Mouse (Mus musculus) hindbrain, embryonic 13.5 days (tissue): Measurements from ENCODE around the gene Cnot6. TPM values are rescaled to one million over a fixed set of nuclear protein-coding genes. Genes with fewer than 3 reads are reported as not detected.
A peak's percentile ranks its signal among the peaks of the same experiment; 100 is the strongest.

Experiments
- ATAC-seq: fragments of 200-750 bp; cut with Nextera tagmentation; 2 replicates; pipeline ENCODE4 v1.8.0; 2017; ENCODE audit warnings: moderate TSS enrichment; ENCODE audit not compliant: low FRiP score
- H3K27ac ChIP-seq: fragments of 300-500 bp; sonication (generic); 2 replicates; pipeline ENCODE4 v1.5.1; 2015; ENCODE audit warnings: inconsistent platforms, mild to moderate bottlenecking, moderate library complexity
- H3K27me3 ChIP-seq: fragments of 300-500 bp; sonication (generic); 2 replicates; pipeline ENCODE4 v1.6.1; 2015; ENCODE audit warnings: mild to moderate bottlenecking, inconsistent platforms
- H3K36me3 ChIP-seq: fragments of 300-500 bp; sonication (generic); 2 replicates; pipeline ENCODE4 v1.6.1; 2015; ENCODE audit warnings: mild to moderate bottlenecking, inconsistent platforms
- H3K4me1 ChIP-seq: fragments of 300-500 bp; sonication (generic); replicated peaks from 2 replicates; pipeline ENCODE4 v1.6.1; 2015; ENCODE audit warnings: inconsistent platforms
- H3K4me2 ChIP-seq: fragments of 300-500 bp; sonication (generic); 2 replicates; pipeline ENCODE4 v1.6.1; 2015; ENCODE audit warnings: inconsistent platforms, mild to moderate bottlenecking, moderate library complexity
- H3K4me3 ChIP-seq: fragments of 300-500 bp; sonication (generic); 2 replicates; pipeline ENCODE4 v1.5.1; 2015; ENCODE audit warnings: mild to moderate bottlenecking, inconsistent platforms
- H3K9ac ChIP-seq: fragments of 300-500 bp; sonication (generic); 2 replicates; pipeline ENCODE4 v1.6.1; 2015; ENCODE audit warnings: mild to moderate bottlenecking, inconsistent platforms
- H3K9me3 ChIP-seq: fragments of 300-500 bp; sonication (generic); 2 replicates; pipeline ENCODE4 v1.6.1; 2016; ENCODE audit warnings: inconsistent platforms
- WGBS: fragments of 180-500 bp; shearing (Covaris S2); methylation state at CpG from one replicate; pipeline ENCODE4 v1.1.7; 2015; 5-methylcytosine and 5-hydroxymethylcytosine counted together
- polyA plus RNA-seq: library from polyadenylated mRNA; unstranded; fragments of >200 nt; fragmentation: Nextera tagmentation; extraction: Ambion mirVana; gene quantifications from 2 replicates; pipeline ENCODE4 v1.2.1, GENCODE M21; 2015

Gene Cnot6
- polyA plus RNA-seq, 1 experiment from 2014 or later, result 57.1 TPM

DNA sequence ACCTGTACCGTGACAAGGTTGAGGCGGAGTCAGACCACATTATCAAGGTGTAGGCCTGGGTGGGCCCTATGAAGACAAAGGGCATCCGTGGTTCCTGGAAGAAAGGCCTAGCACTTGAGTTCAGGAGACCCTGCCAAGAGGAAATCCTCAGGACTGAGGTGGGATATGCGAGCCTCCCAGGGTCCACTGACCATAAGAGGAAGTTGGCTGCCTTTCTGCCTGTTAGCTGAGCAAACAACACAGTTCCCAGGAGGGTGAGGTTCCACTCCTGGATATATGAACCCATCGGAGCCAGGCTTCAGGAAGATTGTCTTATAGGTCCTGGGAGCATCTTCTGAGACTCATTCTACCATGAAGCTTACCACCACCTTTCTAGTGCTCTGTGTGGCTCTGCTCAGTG, 49.2 kb downstream of the Cnot6 start, which contains the start of gene Scgb3a1:
Scgb3a1 (plus strand) TSS at position 301 of the 400 bp plus-strand sequence.
- Histone ChIP-seq H3K36me3 (peaks cover 4% of the 10 kb centered on the region), H3K27ac (no peak within 1 kb of the TSS), H3K4me2 (no peak within 1 kb of the TSS), H3K9me3 (no peaks in the 10 kb centered on the region), H3K27me3 (no peaks in the 10 kb centered on the region), H3K9ac (no peak within 1 kb of the TSS), H3K4me3 (no peak within 1 kb of the TSS), H3K4me1 (no peaks in the 10 kb centered on the region; the same call in 1 of the 2 replicates)
- no peak for ATAC-seq
- 87% methylated on average over 5 of the region's 5 CpGs for WGBS

DNA sequence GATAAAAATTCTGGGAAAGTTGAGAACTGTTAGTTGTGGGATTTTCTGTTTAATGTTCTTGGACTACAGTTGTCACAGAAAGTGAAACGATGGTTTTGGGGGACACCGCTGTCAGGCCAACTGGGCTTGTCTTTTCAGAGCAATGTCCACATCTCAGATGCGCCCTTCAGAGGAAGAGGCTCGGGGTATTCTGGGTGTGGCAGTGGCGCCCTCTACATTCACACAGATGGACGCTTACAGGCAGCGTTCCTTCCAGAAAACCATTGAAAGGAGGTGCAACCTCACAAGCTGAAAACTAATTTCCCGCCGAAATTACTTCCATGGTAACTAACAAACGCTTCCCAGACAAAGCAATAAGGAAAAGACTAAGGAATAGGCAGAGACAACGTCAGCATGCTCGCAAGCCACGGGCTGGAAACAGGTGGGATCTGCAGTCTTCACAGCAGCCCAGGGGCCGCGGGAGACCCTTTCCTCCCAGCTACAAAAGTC, 50.2 kb downstream of the Cnot6 start:
- Histone ChIP-seq H3K4me3 (no peak overlapping the region), H3K27ac (no peak overlapping the region), H3K9me3 (no peaks in the 10 kb centered on the region), H3K27me3 (no peaks in the 10 kb centered on the region), H3K4me1 (no peaks in the 10 kb centered on the region; the same call in 1 of the 2 replicates), H3K9ac (no peak overlapping the region), H3K36me3 (no peaks in the 10 kb centered on the region), H3K4me2 (no peak overlapping the region)
- no peak for ATAC-seq
- WGBS, result 59% methylated on average over 15 of the region's 15 CpGs

DNA sequence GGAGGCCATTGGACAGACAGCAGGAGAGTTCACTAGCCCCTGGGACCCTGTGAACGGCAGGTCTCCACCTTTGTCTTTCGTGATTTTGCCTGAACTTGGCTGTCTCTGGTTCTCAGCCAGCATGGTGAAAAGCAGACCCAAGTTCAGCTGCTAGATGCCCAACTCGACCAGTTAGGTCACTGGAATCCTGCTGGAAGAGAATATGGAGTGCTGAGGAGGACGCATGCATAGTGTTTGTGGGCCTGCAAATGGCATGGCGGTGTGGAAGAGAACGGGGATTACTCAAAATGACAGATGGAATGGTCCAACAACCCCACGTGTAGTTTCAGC, 53.1 kb downstream of the Cnot6 start:
- WGBS, result 67% methylated on average over 7 of the region's 7 CpGs
- no peak overlapping the region for H3K4me3 ChIP-seq
- H3K27me3 ChIP-seq, result no peaks in the 10 kb centered on the region
- H3K4me1 ChIP-seq, result no peaks in the 10 kb centered on the region; the same call in 1 of the 2 replicates
- H3K9ac ChIP-seq, result no peak overlapping the region
- H3K27ac ChIP-seq, result no peak overlapping the region; the same call in 1 of the 2 replicates
- no peak overlapping the region for H3K4me2 ChIP-seq
- ATAC-seq, result no peak
- H3K36me3 ChIP-seq, result no peaks in the 10 kb centered on the region
- no peaks in the 10 kb centered on the region for H3K9me3 ChIP-seq

DNA sequence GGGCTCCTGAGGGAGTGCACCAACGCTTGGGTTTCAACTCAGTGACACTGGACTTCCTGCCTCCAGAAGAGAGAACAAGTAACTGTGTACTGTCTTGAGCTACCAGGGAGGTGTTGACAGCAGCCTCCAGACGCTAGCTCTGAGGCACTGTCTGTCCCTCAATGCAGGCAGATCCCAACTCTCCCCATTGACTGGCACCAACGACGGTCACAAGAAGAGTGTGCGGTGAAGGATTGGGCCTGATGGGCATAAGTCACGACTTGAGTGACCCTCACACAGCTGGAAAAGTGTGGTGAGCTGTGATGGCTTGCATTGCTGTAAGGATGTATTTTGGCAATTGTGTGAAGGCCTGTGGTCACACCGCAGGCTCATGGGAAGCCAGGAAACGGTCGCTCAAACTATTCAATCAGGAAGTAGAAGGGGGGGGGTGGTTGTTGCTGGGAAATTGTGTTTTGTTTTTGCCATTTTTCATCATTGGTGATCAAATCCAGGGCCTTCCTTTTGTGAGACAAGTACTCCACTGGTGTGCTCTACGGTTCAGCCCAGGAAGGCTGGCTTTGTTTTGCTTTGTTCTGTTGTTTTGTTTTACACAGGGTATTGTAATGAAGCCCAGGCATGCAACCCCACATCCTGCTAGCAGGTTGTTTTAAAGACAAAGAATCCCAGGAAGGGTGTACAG, 53.6 kb downstream of the Cnot6 start:
- 57% methylated on average over 10 of the region's 10 CpGs for WGBS
- no peaks in the 10 kb centered on the region for H3K36me3 ChIP-seq

DNA sequence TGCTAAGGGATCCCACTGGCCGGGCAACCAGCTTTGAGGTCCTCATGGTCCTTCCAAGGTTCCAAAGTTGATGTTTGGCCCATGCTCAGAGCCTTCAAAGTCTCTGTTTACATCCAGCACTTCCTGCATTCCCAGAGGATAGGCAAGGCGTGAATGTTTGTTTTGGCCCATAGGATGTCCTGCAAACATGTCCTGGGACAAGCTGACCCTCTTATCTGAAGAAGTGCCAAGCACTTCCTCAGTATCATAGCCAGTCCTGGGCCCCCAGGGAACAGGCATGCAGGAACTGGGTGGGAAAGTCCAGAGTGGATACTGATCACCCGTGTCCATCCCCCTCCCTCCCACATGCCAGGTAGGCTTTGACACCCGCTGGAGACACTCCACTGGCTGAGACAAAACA, 54.5 kb downstream of the Cnot6 start:
- 84% methylated on average over 4 of the region's 4 CpGs for WGBS
- no peak overlapping the region for H3K4me3 ChIP-seq
- peaks cover 1% of the 10 kb centered on the region; the same call in 1 of the 2 replicates for H3K4me1 ChIP-seq

More for the DNA sequence above, 53.6 kb downstream of the Cnot6 start:
- no peaks in the 10 kb centered on the region for H3K27me3 ChIP-seq
- H3K27ac ChIP-seq, result no peak overlapping the region; the same call in 1 of the 2 replicates
- no peak overlapping the region for H3K4me3 ChIP-seq
- ATAC-seq, result no peak
- no peaks in the 10 kb centered on the region; the same call in 1 of the 2 replicates for H3K4me1 ChIP-seq
- H3K9ac ChIP-seq, result no peak overlapping the region
- no peak overlapping the region for H3K4me2 ChIP-seq
- H3K9me3 ChIP-seq, result no peaks in the 10 kb centered on the region

DNA sequence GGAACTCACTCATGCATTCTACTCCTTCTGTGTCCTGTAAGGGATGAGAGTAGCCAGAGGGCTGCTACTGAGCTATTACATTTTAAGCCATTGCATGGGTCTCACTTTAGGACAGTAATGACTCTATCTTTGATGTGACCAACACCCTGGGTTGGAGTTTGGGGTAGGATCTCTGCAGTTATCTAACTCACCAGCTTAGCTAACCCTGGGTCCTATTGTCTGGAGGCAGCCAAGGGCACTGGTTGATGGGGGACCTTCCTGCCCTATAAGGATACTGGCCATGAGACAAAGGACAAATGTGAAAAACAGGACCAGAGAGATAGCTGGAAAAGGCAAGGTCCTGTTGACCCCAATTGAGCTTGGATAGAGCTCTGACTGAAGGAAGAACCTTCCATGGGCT, 57.0 kb downstream of the Cnot6 start:
- Histone ChIP-seq H3K4me3 (no peak overlapping the region), H3K4me2 (no peak overlapping the region), H3K9ac (no peak overlapping the region), H3K9me3 (no peaks in the 10 kb centered on the region), H3K27me3 (no peaks in the 10 kb centered on the region), H3K36me3 (no peaks in the 10 kb centered on the region), H3K27ac (no peak overlapping the region), H3K4me1 (peaks cover 4% of the 10 kb centered on the region; the same call in 1 of the 2 replicates)
- no peak for ATAC-seq

More for the DNA sequence above, 54.5 kb downstream of the Cnot6 start:
- H3K27ac ChIP-seq, result no peak overlapping the region
- no peaks in the 10 kb centered on the region for H3K9me3 ChIP-seq
- ATAC-seq, result no peak
- no peaks in the 10 kb centered on the region for H3K36me3 ChIP-seq
- no peaks in the 10 kb centered on the region for H3K27me3 ChIP-seq
- no peak overlapping the region for H3K9ac ChIP-seq
- H3K4me2 ChIP-seq, result no peak overlapping the region

DNA sequence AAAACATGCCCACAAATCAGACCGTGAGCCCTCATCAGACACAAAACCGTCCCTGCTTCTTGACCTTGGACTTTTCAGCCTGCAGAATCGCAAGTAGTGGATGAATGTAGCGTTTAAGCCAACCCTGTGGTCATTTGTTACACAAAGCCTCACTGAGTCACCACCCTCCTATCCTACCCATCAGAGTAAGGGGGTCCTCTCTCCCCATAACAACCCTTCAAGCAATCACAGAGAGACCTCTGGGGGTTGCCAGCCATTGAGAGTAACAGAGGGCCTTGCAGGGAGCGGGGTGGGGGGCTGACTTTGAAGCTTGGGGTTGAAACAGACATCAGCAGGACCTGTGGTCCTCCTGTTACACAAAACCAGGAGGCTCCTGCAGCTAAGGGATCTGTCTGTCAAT, 57.9 kb downstream of the Cnot6 start:
- no peak overlapping the region for H3K9ac ChIP-seq
- no peak overlapping the region for H3K27ac ChIP-seq
- H3K4me3 ChIP-seq, result no peak overlapping the region
- no peak overlapping the region for H3K4me2 ChIP-seq
- H3K4me1 ChIP-seq, result peaks cover 4% of the 10 kb centered on the region; the same call in 1 of the 2 replicates
- no peaks in the 10 kb centered on the region for H3K27me3 ChIP-seq
- no peaks in the 10 kb centered on the region for H3K36me3 ChIP-seq
- 90% methylated on average over 5 of the region's 5 CpGs for WGBS
- no peaks in the 10 kb centered on the region for H3K9me3 ChIP-seq
- ATAC-seq, result no peak

DNA sequence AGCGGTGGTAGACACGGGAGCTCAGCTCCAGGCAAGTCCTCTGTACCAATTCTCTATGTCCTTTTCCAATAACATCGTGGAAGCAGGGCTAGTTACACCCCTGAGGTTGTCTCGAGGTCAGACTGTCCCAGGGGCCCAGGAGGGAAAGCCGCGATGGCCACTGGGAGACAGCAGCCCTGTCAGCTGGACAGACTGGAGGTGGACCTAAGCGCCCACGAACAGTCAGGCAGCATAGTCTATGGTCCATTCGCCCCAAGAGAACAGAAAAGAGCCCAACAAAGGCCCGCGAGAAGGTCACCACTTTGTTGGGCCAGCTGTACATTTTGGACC, 59.5 kb downstream of the Cnot6 start:
- 0 out of 2 replicates have a peak, but pooled peaks have one; percentile 28 for ATAC-seq
- 46% methylated on average over 11 of the region's 11 CpGs for WGBS
- Histone ChIP-seq H3K36me3 (no peaks in the 10 kb centered on the region), H3K27me3 (no peaks in the 10 kb centered on the region), H3K27ac (no peak overlapping the region), H3K4me1 (0 out of 2 replicates have a peak, but pooled peaks cover 4% of the 10 kb centered on the region), H3K9me3 (no peaks in the 10 kb centered on the region), H3K4me3 (0 out of 2 replicates have a peak overlapping the region, but pooled peaks have one; percentile 5), H3K9ac (no peak overlapping the region), H3K4me2 (peak overlapping the region; percentile 35)

DNA sequence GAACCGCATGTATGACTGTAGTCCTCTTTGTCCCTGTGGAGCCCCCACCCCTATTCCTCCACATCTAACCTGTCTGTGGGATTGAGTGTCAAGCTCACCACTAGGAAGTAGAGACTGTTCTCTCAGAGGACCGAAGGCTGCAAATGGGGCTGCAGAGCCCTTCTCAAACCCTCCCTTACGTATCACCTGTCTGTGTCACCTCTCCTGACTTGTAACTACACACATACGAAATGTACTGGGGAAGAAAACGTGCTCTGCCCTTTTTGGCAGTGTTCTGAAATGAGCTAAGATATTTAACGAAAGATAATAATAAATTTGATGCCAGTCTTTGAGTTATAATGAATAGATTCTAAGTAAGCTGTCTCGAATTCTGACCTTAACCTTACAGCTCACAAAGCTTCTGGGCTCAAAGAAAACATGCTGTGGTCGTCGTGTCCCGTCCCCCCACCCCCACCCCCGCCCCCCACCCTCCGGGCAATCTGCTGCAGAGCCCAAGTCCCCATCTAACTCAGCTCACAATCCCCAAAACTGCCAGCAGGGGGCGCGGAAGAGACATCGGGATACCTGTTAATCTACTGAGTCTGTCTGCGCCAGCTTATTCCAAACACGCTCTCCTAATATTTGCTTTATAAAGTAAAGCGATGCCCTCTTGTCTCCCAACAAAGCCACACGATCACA, 60.0 kb downstream of the Cnot6 start:
- peak; percentile 33 for ATAC-seq
- 25% methylated on average over 19 of the region's 19 CpGs for WGBS

DNA sequence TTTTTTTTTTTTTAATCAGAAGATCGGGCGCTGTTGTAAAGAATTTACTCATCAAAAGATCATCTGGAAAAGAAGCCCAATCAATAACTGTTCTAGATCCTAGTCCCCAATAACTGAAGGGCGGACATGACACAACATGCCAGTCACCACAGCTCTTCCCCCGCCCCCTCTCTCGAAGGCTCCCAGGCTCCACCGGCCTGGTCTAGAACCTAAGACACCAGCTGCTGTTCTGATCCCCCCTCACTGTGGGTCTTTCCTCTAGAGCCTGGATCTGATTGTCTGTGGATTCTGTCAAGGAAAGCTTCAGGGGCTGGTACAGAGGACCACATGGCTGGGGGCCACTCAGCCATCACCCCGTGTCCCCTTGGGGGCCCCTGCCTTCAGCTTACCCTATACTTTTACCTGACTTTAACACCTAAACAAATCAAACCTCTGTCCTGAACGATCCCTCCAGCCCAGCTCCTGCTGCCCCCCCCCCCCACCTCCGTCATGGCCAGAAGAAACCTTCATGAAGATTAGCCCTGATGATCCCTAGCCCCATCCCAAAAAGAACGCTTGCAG, 60.7 kb downstream of the Cnot6 start:
- H3K36me3 ChIP-seq, result no peaks in the 10 kb centered on the region
- 0 out of 2 replicates have a peak, but pooled peaks cover 4% of the 10 kb centered on the region for H3K4me1 ChIP-seq
- WGBS, result 84% methylated on average over 10 of the region's 10 CpGs
- no peak overlapping the region for H3K9ac ChIP-seq
- H3K4me2 ChIP-seq, result no peak overlapping the region
- H3K9me3 ChIP-seq, result no peaks in the 10 kb centered on the region
- H3K27ac ChIP-seq, result no peak overlapping the region
- no peak overlapping the region for H3K4me3 ChIP-seq
- H3K27me3 ChIP-seq, result no peaks in the 10 kb centered on the region
- no peak for ATAC-seq

More for the DNA sequence above, 60.0 kb downstream of the Cnot6 start:
- Histone ChIP-seq H3K9ac (no peak overlapping the region), H3K9me3 (no peaks in the 10 kb centered on the region), H3K4me1 (0 out of 2 replicates have a peak, but pooled peaks cover 4% of the 10 kb centered on the region), H3K4me3 (0 out of 2 replicates have a peak overlapping the region, but pooled peaks have one; percentile 5), H3K27ac (no peak overlapping the region), H3K4me2 (peak overlapping the region; percentile 35), H3K27me3 (no peaks in the 10 kb centered on the region), H3K36me3 (no peaks in the 10 kb centered on the region)

DNA sequence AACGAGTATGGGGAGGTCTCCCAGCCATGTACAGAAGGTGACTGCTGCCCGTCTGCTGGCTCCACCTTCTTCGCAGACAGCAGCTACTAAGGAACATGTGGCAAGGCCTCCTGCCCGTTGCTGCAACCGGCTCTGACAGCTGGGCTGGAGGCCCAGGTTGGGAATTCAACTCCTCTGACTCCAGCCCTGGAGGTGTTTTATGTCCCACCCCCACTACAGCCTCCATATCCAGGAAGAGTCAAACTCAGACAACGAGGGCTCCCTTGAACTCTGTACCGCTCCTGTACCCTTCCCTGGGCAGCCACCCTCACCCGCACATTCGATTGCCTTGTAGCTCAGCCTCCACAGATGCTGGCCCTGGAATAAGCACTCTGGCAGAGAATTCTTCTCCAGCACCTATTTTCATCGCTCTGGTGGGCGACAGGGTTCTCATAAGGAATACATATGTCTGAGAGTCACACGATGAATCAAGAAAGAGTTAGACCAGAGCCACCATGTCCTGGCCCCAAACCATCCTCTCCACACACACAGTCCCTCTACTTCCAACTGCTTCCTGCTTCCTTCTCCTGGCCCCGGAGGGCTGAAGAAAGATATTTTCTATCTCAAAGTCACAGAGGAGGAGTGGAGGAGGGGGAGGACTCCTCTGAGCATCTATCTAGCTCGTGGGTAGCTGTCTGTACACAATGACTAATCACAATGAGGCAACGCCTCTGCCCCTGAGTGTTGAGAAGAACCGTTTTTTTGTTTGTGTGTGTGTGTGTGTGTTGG, 61.3 kb downstream of the Cnot6 start:
- Histone ChIP-seq H3K27me3 (no peaks in the 10 kb centered on the region), H3K36me3 (no peaks in the 10 kb centered on the region), H3K9me3 (no peaks in the 10 kb centered on the region), H3K4me2 (no peak overlapping the region), H3K9ac (no peak overlapping the region), H3K4me1 (0 out of 2 replicates have a peak, but pooled peaks cover 4% of the 10 kb centered on the region), H3K27ac (no peak overlapping the region), H3K4me3 (no peak overlapping the region)
- WGBS, result 77% methylated on average over 16 of the region's 16 CpGs
- ATAC-seq, result no peak
